Mouse (Mus musculus) cerebellum, adult 18-20 months (tissue): Measurements from ENCODE around the gene Olfr124.

ENCODE experiments used
- DNase-seq, 2 experiments: peaks; one replicate each; pipeline ENCODE4 v3.0.0; 2021

The Olfr124 gene

DNA sequence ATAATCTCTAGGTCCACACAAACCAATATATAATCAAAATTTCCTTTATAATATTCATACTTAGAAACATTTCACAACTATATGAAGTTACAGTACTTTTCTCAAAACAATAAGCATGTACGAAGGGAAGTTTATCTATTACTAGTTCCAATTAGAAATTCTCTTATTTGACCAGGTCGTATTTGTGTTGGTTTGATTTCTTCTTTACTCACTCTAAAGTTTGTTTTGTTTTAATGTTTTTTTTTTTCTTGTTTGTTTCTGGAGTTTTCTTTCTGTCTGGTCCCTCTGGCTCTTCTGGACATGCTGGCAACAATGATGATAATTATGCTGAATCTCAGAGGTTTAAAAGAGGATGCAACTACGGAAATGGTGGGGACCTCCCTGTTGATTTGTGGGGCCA is at the start of gene Olfr124:
Olfr124 (plus strand) TSS at position 301 of the 400 bp plus-strand sequence.
- no peak for DNase-seq

DNA sequence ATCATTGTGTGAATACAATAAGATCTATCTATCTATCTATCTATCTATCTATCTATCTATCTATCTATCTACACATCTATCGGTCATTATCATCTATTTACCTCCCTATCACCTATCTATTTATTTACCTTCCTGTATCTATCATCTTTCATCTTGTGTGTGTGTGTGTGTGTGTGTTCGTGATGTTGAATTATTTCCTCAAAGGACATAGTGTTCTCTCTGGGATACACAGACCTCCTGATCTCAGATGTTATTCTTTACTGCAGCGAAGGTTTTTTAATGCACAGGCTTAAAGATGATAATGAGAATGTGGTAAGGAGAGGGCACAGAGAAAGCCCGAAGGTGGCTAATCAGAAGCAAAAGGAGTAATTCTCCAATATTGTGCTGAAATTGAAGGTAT is 31.4 kb upstream of the Olfr124 start, which contains the start of gene Olfr122:
Olfr122 (plus strand) TSS at position 301 of the 400 bp plus-strand sequence.
- no peak for DNase-seq

DNA sequence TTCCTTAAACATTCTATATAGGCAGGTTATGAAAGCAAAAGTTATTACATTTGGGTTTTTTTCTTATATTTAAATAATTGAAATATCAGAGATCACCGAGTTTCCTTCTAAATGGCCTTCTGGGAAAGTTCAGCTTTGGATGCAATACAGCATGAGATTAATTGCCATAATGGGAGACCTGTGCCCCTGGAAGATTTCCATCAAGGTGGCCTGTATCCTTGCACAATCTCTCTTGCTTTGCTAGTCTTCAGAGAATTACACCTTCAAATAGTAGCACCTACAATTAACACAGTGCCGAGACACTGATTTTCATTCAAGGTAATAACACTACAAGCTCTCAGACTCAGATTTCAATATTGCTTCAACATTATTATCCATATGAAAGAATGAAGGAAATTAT is 6.5 kb upstream of the Olfr124 start, which contains the start of gene Olfr123:
Olfr123 (plus strand) TSS at position 301 of the 400 bp plus-strand sequence.
- no peak for DNase-seq

DNA sequence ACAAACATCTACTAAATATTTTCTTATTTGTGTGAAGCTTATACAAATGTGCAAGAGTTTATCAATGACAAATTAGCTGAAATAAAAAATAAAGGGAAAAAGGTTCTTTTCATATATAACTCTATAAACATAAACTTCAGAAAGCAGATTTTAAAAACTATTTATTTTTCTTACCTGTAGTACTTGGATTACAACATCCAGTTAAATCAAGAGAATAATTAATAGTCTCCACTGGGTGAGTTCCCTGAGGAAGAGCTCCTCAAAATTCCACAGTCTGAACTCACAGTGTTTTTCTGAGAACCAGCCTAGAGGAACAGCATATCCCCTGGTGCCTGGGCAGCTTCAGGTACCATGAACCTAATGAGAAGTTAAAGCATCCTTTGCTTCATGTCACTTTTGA is 33.0 kb downstream of the Olfr124 start, which contains the start of gene Olfr125:
Olfr125 (plus strand) TSS at position 301 of the 400 bp plus-strand sequence.
- no peak for DNase-seq

DNA sequence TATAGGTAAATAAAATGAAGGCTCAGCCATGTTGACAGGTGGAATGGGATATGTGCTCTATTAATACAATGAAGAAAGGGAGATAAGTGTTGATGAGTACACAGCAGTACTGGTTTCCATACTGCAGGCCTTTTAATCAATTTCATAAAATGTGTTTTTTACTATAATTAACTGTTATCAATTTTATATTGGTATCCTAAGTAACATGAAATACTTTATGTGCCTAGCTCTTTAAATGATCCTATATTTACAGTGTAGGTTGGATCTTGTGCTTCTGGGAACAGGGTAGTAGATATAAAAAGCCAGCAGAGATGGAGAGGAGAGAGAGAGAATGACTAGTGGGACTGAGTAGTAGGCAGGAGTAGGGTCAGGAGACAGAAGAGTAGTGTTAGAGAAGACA is 47.5 kb downstream of the Olfr124 start, which contains the start of gene Olfr126:
Olfr126 (plus strand) TSS at position 301 of the 400 bp plus-strand sequence.
- DNase-seq = no peak
